Mouse (Mus musculus): ENCODE results near the gene Bmp4.

Gene Bmp4

DNA sequence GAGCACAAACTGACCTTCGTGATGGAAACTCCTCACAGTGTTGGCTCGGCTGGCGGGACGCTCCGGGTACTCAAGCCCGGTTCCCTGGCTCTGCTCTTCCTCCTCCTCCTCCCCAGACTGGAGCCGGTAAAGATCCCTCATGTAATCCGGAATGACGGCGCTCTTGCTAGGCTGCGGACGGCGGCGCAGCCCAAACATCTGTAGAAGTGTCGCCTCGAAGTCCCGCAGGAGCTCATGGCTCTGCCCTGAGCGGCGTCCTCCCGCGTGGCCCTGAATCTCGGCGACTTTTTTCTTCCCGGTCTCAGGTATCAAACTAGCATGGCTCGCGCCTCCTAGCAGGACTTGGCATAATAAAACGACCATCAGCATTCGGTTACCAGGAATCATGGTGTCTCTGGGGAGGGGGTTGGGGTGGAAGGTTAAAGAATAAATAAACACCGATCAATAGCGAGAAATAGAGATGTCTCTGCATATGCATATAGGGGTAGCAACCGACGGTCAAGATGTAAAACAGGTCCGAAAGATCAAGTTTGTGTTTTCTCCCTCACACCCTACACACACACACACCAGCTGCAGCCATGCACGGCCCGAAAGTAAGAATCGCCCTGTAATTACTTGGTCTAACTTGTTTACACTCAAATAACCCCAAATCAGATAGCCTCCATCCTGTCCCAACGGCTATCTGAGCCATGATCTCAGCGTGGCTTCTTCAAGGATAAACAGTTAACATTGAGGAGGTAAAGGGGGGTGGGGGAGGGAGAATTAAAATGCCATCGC is 4.6 kb downstream of the Bmp4 start:
- no peak for DNase-seq

DNA sequence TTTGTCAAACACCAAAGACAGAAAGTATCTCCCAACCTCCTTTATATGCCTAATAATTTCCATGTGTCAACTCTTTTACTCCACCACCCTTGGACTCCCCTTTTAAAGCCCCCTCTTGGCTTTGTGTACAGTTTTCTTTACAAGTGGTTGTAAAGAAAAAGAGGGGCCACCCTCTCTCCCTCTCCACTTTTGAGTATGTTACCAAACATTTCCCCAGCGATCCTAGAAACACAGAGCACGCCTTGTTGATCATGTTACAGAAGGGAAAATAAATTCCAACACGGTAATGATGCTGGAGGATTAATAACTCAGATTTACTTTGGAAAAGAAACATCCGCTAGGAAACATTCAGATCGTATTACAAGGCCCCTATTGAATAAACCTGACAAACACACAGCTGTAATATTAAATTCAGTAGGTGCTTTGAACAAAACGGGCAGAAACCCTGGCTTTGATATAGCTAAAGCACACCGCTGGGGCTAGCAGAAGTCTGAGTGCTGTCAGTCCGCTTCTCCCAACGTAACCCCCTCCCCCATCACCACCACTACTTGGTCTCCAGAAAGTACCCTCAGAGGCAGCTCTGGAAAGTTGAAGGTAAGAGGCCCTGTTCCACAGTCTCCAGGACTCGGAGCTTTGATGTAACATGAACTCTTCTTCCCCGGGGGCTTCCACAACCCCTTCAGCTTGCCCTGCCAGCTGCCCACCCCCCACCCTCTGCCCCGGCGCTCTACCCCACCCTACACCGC is 5.3 kb downstream of the Bmp4 start:
- DNase-seq = no peak

DNA sequence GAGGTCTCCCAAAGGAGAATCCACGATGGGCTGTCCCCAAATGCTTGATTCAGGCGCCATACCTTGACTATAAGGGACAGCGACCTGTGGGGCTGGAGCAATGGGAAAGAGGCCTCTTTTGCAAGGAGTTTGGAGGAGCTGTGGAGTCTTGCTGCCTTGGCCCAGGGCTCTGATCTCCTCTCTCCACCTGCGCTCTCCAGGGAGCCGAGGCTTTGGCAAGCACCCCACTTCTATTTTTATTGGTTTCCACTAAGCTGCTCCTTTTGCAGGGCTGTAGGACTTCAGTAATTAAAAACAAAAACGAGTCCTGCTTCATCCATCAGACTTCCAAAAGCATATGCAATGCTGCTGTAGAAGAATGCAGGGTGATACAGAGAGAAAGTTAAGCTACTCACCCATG is 9.0 kb downstream of the Bmp4 start:
- DNase-seq = no peak

DNA sequence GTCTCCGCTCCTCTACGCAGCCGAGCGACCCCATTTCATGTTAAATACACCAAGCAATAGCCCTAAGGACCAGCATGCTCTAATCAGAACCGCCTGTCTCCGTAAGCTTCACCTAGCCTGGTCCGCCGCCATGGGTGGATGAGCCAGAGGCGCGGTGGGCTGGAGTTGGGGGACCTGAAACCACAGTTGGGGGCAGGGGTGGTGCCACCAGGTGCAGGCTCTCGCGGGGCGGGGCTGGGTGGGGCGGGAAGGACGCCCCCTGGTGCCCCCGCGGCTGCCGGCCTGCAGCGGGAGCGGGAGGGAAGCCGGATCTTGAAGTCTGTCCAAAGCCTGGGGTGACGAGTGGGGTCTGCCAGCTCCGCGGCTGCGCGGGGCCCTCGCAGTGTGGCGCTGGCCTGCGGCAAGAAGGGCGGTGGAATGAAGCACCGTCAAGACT is 10.2 kb downstream of the Bmp4 start:
- no peak for DNase-seq

DNA sequence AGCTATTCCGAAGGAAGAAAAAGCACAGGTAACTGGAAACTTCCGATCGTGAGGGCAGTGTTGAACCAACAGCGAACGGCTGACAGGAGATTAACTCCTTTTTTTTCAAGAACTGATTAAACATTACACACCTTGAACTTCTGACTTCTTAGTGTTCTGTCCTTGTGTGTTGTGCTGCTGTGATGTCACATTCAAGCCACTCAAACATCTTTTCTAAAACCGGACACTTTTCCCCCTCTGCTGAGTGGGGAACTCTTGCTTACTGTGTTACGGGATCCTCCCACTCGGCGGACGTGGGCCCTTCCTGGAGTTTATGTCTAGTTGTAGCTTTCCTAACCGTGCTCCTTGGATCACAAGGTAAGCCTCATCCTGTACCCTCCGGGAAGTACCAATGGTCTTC is 11.2 kb downstream of the Bmp4 start, which contains the start of gene Gm15217:
Gm15217 (plus strand) TSS at position 130 of the 400 bp plus-strand sequence.
- no peak for DNase-seq

DNA sequence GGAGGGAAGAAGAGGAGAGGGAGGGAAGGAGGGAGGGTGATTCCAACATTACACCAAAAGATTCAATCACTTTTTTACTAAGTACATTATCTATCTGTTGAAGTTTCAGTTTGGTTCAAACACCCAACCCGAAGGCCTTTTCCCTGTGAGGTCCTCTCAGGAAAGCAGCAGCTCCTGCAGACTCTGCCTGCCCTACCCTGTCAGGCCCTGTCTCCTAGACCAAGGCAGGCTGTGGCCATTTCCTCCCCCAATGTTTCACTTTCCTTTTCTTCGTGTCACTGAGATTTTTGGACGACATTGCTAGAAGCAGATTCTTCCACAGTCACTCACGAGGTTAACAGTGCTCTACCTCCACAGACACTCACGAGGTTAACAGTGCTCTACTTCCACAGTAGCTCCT is 14.7 kb downstream of the Bmp4 start:
- no peak for DNase-seq

DNA sequence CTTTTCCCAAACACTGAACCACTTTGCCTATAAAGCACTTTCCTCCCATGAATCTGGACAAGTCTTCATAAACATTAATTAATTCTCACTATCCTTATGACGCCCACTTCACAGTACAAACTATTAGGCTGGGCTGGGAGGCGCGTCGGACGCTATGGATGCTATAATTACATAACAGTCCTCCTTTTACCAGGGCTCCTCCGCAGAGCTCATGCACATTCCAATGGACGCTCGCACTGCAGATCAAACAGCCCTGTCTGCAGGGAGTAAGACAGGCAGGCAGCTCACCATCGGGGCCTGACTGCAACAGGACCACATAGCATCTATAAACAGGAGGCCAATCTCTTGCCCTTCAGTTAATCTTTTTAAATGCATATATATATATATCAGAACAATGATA is 18.0 kb downstream of the Bmp4 start:
- no peak for DNase-seq

DNA sequence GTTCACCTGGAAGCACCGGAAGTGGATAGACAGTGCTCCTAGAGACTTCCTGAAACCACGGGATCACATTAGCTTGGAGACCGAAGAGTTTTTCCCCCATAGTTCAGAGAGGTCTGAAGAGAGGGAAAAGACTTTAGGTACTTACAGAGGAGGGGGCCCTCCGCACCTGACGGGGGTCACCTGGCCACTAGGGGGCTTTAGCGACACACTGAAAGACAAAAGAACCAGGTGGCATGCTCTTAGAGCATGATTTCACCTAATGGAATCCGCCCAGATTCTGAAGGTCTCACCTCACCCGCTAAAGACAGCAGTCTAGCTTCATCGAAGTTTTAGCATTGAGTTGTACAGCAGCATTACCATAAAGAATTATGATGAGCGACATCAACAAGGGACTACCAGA is 27.3 kb downstream of the Bmp4 start:
- no peak for DNase-seq

DNA sequence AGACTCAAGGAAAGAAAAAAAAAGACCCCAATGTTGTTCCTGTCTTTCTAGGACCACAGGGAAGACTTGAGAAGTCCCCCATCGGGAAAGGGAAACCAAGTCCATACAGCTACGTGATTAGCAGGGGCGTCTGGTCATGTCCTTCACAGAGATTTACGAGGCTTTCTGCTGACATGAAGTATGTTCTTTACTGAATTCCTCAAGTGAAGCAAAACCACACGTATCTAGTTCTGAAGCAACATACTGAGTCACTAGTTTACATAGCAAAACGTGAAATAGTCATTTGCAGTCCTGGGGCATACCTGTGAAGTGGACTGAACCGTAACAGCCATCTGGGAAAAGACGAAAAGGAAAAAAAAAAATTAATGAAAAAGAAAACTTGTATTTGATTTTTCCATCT is 32.8 kb downstream of the Bmp4 start:
- no peak for DNase-seq

DNA sequence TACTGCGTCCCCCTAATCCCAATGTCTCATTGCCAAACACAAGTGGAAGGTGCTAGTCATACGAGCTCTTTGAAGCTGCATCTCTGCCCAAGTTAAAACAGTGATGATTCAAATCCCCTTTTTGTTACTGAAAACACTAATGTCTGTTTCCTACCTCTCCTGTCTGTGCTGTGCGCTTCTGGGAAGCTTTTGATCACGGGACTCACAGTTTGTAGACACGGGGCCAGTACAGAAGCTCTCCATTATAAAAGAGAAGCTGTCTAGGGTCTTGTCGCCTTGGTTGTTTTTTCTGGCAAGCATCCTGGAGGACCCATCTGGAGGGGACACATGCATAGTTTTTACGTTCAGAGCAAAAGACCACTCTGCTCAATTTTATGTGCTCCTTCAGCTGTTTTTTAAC is 33.2 kb downstream of the Bmp4 start:
- no peak for DNase-seq

DNA sequence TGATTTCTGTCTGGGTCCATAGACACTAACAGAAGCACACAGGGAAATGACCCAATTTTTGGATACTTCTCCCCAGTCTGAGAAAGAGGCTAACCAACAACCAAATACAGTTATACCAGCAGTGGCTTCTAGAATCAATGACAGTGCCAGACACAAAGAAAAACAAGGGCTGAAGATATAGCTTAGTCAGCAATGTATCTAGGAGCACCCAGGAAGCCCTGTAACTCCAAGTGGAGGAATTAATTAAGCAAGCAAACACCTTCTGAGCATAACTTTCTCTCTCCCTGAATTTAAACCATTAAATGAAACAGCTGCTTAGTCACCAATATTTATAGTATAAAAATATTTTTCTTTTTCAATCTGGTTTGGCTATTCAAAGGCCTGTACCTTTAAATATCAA is 45.7 kb downstream of the Bmp4 start:
- DNase-seq = no peak

DNA sequence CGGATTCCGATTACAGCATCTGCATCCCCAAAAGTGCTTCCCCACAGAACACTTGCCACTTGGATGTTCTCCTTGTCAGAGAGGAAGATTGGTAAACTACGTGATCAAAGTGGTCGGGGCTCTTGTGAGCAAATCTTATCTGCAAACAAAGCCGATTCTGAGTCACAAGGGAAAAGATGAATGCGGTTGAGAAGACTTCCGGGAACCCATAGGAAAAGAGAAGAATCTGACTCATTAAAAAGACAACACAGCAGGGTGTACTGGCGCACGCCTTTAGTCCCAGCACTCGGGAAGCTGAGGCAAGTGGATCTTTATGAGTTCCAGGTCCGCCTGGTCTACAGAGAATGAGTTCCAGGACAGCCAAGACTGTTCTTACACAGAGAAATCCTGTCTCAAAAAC is 51.7 kb downstream of the Bmp4 start:
- no peak for DNase-seq

Data from right cerebral cortex, postnatal 14 days (tissue).